ENCODE assay signal across 8 mouse cellular contexts in genomic region chr5:23787536-23788389, GRCm38 (mm10). TPM values are rescaled to one million over a fixed set of nuclear protein-coding genes. Genes with fewer than 3 reads are reported as not detected.
DNase-seq lines count a peak whose midpoint lies in the region; ATAC-seq and TF ChIP-seq lines count a peak whose summit lies in the region.

Gene Rint1 (plus strand): TSS chr5:23787711.

- H3K9me3 ChIP-seq in hindbrain, embryonic 13.5 days: no peaks in the 10 kb centered on the region

- H3K36me3 ChIP-seq in hindbrain, embryonic 13.5 days: peaks cover 5% of the 10 kb centered on the region

- H3K9ac ChIP-seq in hindbrain, embryonic 13.5 days: peak within 1 kb of the TSS; percentile 88

- WGBS in hindbrain, embryonic 13.5 days: 3% methylated on average over 47 of the region's 47 CpGs

- in situ Hi-C loops in Patski (cut with MboI; ENCODE audit: low pct_unique_long_range_greater_than_20kb): no loop called here

- DNase-seq in Patski (ENCODE audit: low read depth, low spot score): peak; percentile 82
- peak; percentile 99 for DNase-seq in cerebellum, postnatal 14 days
- peak; percentile 86 to 93 for DNase-seq in frontal cortex, postnatal 14 days (ENCODE audit: low spot score in 2 of 2)
- DNase-seq in layer of hippocampus, postnatal 25 days (ENCODE audit: extremely low spot score in 1 of 2, low spot score in 1 of 2): peak; percentile 97 to 100
- DNase-seq in lung, postnatal 25 days (ENCODE audit: low spot score): peak; percentile 94
- peak; percentile 99 for DNase-seq in retina, embryonic 14.5 days (ENCODE audit: low spot score)
- DNase-seq in thymus, postnatal 4 days: peak; percentile 99

- H3K4me1 ChIP-seq in hindbrain, embryonic 13.5 days (replicated peaks): peaks cover 10% of the 10 kb centered on the region

- peak within 1 kb of the TSS; percentile 88 for H3K4me2 ChIP-seq in hindbrain, embryonic 13.5 days

- CTCF ChIA-PET in Patski (lab: Charles Lee): interaction anchor here (0.7 to 1.5 kb wide), 7 partner anchors 8 to 43 kb away, joined by 3 to 5 read pairs (median 3); no protein-coding TSS in a partner anchor

- peak; percentile 75 for ATAC-seq in Patski
- ATAC-seq in hindbrain, embryonic 13.5 days (ENCODE audit: low FRiP score): peak; percentile 87

- H3K4me3 ChIP-seq in hindbrain, embryonic 13.5 days: peak within 1 kb of the TSS; percentile 81

- TF ChIP-seq CTCF in Patski (IDR thresholded peaks at IDR 0.05): peak; percentile 99

- POLR2A ChIA-PET in Patski (lab: Charles Lee): no interaction called here

- H3K27me3 ChIP-seq in Patski: no peaks in the 10 kb centered on the region
- H3K27me3 ChIP-seq in hindbrain, embryonic 13.5 days: no peaks in the 10 kb centered on the region

- peak within 1 kb of the TSS; percentile 85 for H3K27ac ChIP-seq in hindbrain, embryonic 13.5 days

RNA-seq across cellular contexts. Expression of gene Rint1, which starts in this region (rescaled TPM):
- 24.7 TPM for polyA plus RNA-seq in Patski (2021)
- 33.5 and 37.8 TPM in 2 replicates for polyA plus RNA-seq in hindbrain, embryonic 13.5 days (2015; fragmentation: Nextera tagmentation; extraction: Ambion mirVana)
- 10 to 100 TPM; 21.7 to 25.3 TPM for total RNA-seq in layer of hippocampus, postnatal 25 days (2021)

Comparison
In these comparisons a context has a peak if more than half of its experiments do, and no peak if none do; other contexts are left out.
1. Peak in every context shown above with its lines: DNase-seq, ATAC-seq, H3K4me3 ChIP-seq and H3K27ac ChIP-seq.